Mouse (Mus musculus) midbrain, embryonic 10.5 days (tissue): ENCODE measurements around the gene Olfr666. TPM values are rescaled to one million over a fixed set of nuclear protein-coding genes. Genes with fewer than 3 reads are reported as not detected.
"Not testable (repeated sequence)": the region's sequence is repeated elsewhere in the genome, so short reads cannot be mapped to it uniquely, and the experiment has no call there.

Experiments used
- DNase-seq: peaks from one replicate; pipeline ENCODE4 v3.0.0-alpha.2; 2017; ENCODE audit warnings: low spot score
- H3K27ac ChIP-seq: fragments of 300-500 bp; sonication (generic); replicated peaks from 2 replicates; pipeline ENCODE4 v1.5.1; 2016; ENCODE audit warnings: mild to moderate bottlenecking
- H3K27me3 ChIP-seq: fragments of 300-500 bp; sonication (generic); 2 replicates; pipeline ENCODE4 v1.6.1; 2016; ENCODE audit warnings: low read depth, mild to moderate bottlenecking; ENCODE audit not compliant: poor library complexity, severe bottlenecking
- H3K36me3 ChIP-seq: fragments of 300-500 bp; sonication (generic); 2 replicates; pipeline ENCODE4 v1.6.1; 2016; ENCODE audit warnings: mild to moderate bottlenecking, moderate library complexity
- H3K4me1 ChIP-seq: fragments of 300-500 bp; sonication (generic); 2 replicates; pipeline ENCODE4 v1.6.1; 2016
- H3K4me3 ChIP-seq: fragments of 300-500 bp; sonication (generic); 2 replicates; pipeline ENCODE4 v1.5.1; 2016; ENCODE audit warnings: mild to moderate bottlenecking, moderate library complexity
- H3K9me3 ChIP-seq: fragments of 300-500 bp; sonication (generic); replicated peaks from 2 replicates; pipeline ENCODE4 v1.6.1; 2016; ENCODE audit warnings: mild to moderate bottlenecking
- WGBS: fragments of 180-500 bp; shearing (Covaris S2); methylation state at CpG from one replicate; pipeline ENCODE4 v1.1.7; 2016; 5-methylcytosine and 5-hydroxymethylcytosine counted together
- polyA plus RNA-seq: library from polyadenylated mRNA; unstranded; fragments of >200 nt; fragmentation: Nextera tagmentation; extraction: Ambion mirVana; gene quantifications from 2 replicates; pipeline ENCODE4 v1.2.1, GENCODE M21; 2016

Olfr666 gene
- polyA plus RNA-seq: not detected in 2 replicates

GRCm38 (mm10) chr7:104895852-104896251 is at the start of gene Olfr666:
Olfr666 (minus strand) TSS chr7:104895952.
- H3K9me3 ChIP-seq: no peaks in the 10 kb centered on the region
- H3K4me1 ChIP-seq: no peaks in the 10 kb centered on the region
- H3K36me3 ChIP-seq: no peaks in the 10 kb centered on the region
- DNase-seq: no peak
- no peak within 1 kb of the TSS for H3K4me3 ChIP-seq
- WGBS: 92% methylated on average over 2 of the region's 2 CpGs
- no peak within 1 kb of the TSS for H3K27ac ChIP-seq
- no peaks in the 10 kb centered on the region for H3K27me3 ChIP-seq

- DNase-seq: no peak
- 84% methylated on average over 1 of the region's 1 CpGs for WGBS
- H3K9me3 ChIP-seq: no peaks in the 10 kb centered on the region
- H3K4me1 ChIP-seq: no peaks in the 10 kb centered on the region
- H3K27ac ChIP-seq: no peak within 1 kb of the TSS
- no peaks in the 10 kb centered on the region for H3K27me3 ChIP-seq
- no peaks in the 10 kb centered on the region for H3K36me3 ChIP-seq
- no peak within 1 kb of the TSS for H3K4me3 ChIP-seq
Observed at GRCm38 (mm10) chr7:104933940-104934339, 38.2 kb upstream of the Olfr666 start, which contains the start of gene Olfr669. Olfr669 (plus strand) TSS chr7:104934240.

- no peak for DNase-seq
- 80% methylated on average over 1 of the region's 1 CpGs for WGBS
- no peaks in the 10 kb centered on the region for H3K9me3 ChIP-seq
Observed at GRCm38 (mm10) chr7:104927957-104928356, 32.2 kb upstream of the Olfr666 start, which contains the start of gene Olfr668. Olfr668 (minus strand) TSS chr7:104928057.

GRCm38 (mm10) chr7:104921382-104921781 is 25.6 kb upstream of the Olfr666 start, which contains the start of gene Olfr667:
Olfr667 (minus strand) TSS chr7:104921482.
- WGBS: 93% methylated on average over 1 of the region's 1 CpGs
- no peak within 1 kb of the TSS for H3K27ac ChIP-seq
- DNase-seq: no peak

More at GRCm38 (mm10) chr7:104927957-104928356, 32.2 kb upstream of the Olfr666 start, which contains the start of gene Olfr668:
- no peaks in the 10 kb centered on the region for H3K27me3 ChIP-seq
- no peak within 1 kb of the TSS for H3K4me3 ChIP-seq
- no peaks in the 10 kb centered on the region for H3K36me3 ChIP-seq
- H3K27ac ChIP-seq: no peak within 1 kb of the TSS
- H3K4me1 ChIP-seq: no peaks in the 10 kb centered on the region

GRCm38 (mm10) chr7:104877731-104878130 is 18.0 kb downstream of the Olfr666 start, which contains the start of gene Olfr665:
Olfr665 (plus strand) TSS chr7:104878031.
- no peak within 1 kb of the TSS for H3K27ac ChIP-seq
- no peaks in the 10 kb centered on the region for H3K4me1 ChIP-seq
- H3K36me3 ChIP-seq: no peaks in the 10 kb centered on the region
- 70% methylated on average over 1 of the region's 1 CpGs for WGBS
- no peaks in the 10 kb centered on the region for H3K9me3 ChIP-seq
- no peak for DNase-seq
- H3K4me3 ChIP-seq: no peak within 1 kb of the TSS
- H3K27me3 ChIP-seq: no peaks in the 10 kb centered on the region

More at GRCm38 (mm10) chr7:104921382-104921781, 25.6 kb upstream of the Olfr666 start, which contains the start of gene Olfr667:
- Histone ChIP-seq H3K9me3 (no peaks in the 10 kb centered on the region), H3K4me1 (no peaks in the 10 kb centered on the region), H3K4me3 (no peak within 1 kb of the TSS), H3K36me3 (no peaks in the 10 kb centered on the region), H3K27me3 (no peaks in the 10 kb centered on the region)

GRCm38 (mm10) chr7:104861381-104861780 is 34.4 kb downstream of the Olfr666 start:
- Histone ChIP-seq H3K36me3 (no peaks in the 10 kb centered on the region), H3K4me1 (no peaks in the 10 kb centered on the region), H3K27ac (no peak overlapping the region), H3K4me3 (no peak overlapping the region), H3K9me3 (no peaks in the 10 kb centered on the region; the same call in 1 of the 2 replicates), H3K27me3 (no peaks in the 10 kb centered on the region)
- DNase-seq: no peak
- WGBS: 83% methylated on average over 3 of the region's 3 CpGs

GRCm38 (mm10) chr7:104857683-104858082 is 38.1 kb downstream of the Olfr666 start:
- Histone ChIP-seq H3K4me3 (no peak overlapping the region), H3K27me3 (no peaks in the 10 kb centered on the region), H3K9me3 (no peaks in the 10 kb centered on the region; the same call in 1 of the 2 replicates), H3K36me3 (no peaks in the 10 kb centered on the region), H3K4me1 (no peaks in the 10 kb centered on the region), H3K27ac (no peak overlapping the region)
- no peak for DNase-seq
- 87% methylated on average over 1 of the region's 1 CpGs for whole genome bisulfite sequencing

GRCm38 (mm10) chr7:104856709-104857108 is 39.0 kb downstream of the Olfr666 start, which contains the start of gene Usp17la:
Usp17la (plus strand) TSS chr7:104857009.
- not testable (repeated sequence) for H3K4me1 ChIP-seq, H3K27ac ChIP-seq, DNase-seq, H3K27me3 ChIP-seq, H3K4me3 ChIP-seq, H3K36me3 ChIP-seq, H3K9me3 ChIP-seq
- WGBS: 78% methylated on average over 2 of the region's 2 CpGs

GRCm38 (mm10) chr7:104855248-104855750 is 40.5 kb downstream of the Olfr666 start:
- no peaks in the 10 kb centered on the region for H3K4me1 ChIP-seq
- H3K36me3 ChIP-seq: no peaks in the 10 kb centered on the region
- no peak overlapping the region for H3K27ac ChIP-seq
- no peak overlapping the region for H3K4me3 ChIP-seq
- 79% methylated on average over 3 of the region's 3 CpGs for WGBS
- no peaks in the 10 kb centered on the region for H3K27me3 ChIP-seq
- DNase-seq: no peak
- H3K9me3 ChIP-seq: no peaks in the 10 kb centered on the region; the same call in 1 of the 2 replicates

- H3K4me3 ChIP-seq, DNase-seq, H3K27ac ChIP-seq, H3K9me3 ChIP-seq, H3K36me3 ChIP-seq, H3K27me3 ChIP-seq, H3K4me1 ChIP-seq: not testable (repeated sequence)
- 65% methylated on average over 2 of the region's 2 CpGs for WGBS
Observed at GRCm38 (mm10) chr7:104851546-104851945, 44.2 kb downstream of the Olfr666 start.

GRCm38 (mm10) chr7:104843731-104844287 is 51.9 kb downstream of the Olfr666 start:
- 80% methylated on average over 1 of the region's 1 CpGs for WGBS

GRCm38 (mm10) chr7:104842503-104842902 is 53.2 kb downstream of the Olfr666 start, which contains the start of gene Usp17lb:
Usp17lb (minus strand) TSS chr7:104842603.
- H3K4me3 ChIP-seq: no peak within 1 kb of the TSS
- H3K4me1 ChIP-seq: no peaks in the 10 kb centered on the region
- H3K9me3 ChIP-seq: no peaks in the 10 kb centered on the region
- H3K27ac ChIP-seq: no peak within 1 kb of the TSS
- DNase-seq: no peak
- WGBS: 81% methylated on average over 1 of the region's 1 CpGs
- H3K27me3 ChIP-seq: no peaks in the 10 kb centered on the region
- H3K36me3 ChIP-seq: no peaks in the 10 kb centered on the region

More at GRCm38 (mm10) chr7:104843731-104844287, 51.9 kb downstream of the Olfr666 start:
- Histone ChIP-seq H3K27me3 (no peaks in the 10 kb centered on the region), H3K36me3 (no peaks in the 10 kb centered on the region), H3K9me3 (no peaks in the 10 kb centered on the region), H3K4me3 (no peak overlapping the region), H3K27ac (no peak overlapping the region), H3K4me1 (no peaks in the 10 kb centered on the region)
- no peak for DNase-seq
